Mouse (Mus musculus) E14TG2a.4 (cell line): ENCODE data around the gene Meioc.

ENCODE experiments used
- CTCF ChIP-seq: conservative IDR thresholded peaks from 2 replicates; pipeline ENCODE4 v1.5.1; 2014; ENCODE audit warnings: low read length
- POU5F1 ChIP-seq: IDR thresholded peaks from 2 replicates; pipeline ENCODE4 v1.6.1; 2014; ENCODE audit warnings: low read length, borderline replicate concordance

DNA sequence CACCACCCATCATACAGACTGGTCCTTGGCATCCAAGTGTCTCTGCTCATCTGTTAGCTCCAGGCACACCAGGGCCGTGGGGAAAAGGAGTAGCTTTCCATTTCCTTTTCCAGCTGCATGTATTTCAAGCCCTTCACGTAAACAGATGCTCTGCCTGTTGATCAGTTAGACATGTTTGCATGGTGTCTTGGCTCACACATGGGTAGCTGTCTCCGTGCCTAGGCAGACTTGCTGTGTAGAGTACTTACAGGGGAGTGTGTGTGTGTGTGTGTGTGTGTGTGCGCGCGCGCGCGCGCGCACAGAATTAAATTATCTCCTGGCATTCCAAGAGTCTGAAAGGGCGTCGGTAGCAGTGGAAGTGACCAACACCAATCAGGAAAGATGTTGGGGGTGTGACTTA lies 17.3 kb upstream of the Meioc start:
- TF ChIP-seq CTCF, result no peak
- no peak for TF ChIP-seq POU5F1
